Mouse (Mus musculus) heart, postnatal 14 days (tissue): ENCODE data around the gene Tmie. TPM values are rescaled to one million over a fixed set of nuclear protein-coding genes. Genes with fewer than 3 reads are reported as not detected.

Experiments used
- DNase-seq, 2 experiments: peaks; one replicate each; pipeline ENCODE4 v3.0.0; 2021 to 2022
- intact Hi-C: fragments of 180-260 bp; cut with DNase I; formaldehyde crosslinking; loops from one replicate; pipeline ENCODE4 v1.15.1; 2025
- total RNA-seq, 2 experiments: library from RNA; stranded (reverse); gene quantifications; 2 replicates each; pipeline ENCODE4 v1.2.3; 2021

Gene Tmie
- total RNA-seq, 2 experiments from 2014 or later = 1.3 to 3.2 TPM

- DNase-seq = no peak
- intact Hi-C loops = no loop called here
Measured at GRCm38 (mm10) chr9:110891077-110891828, 11.3 kb upstream of the Tmie start.

- intact Hi-C loops = no loop called here
- DNase-seq = no peak
Measured at GRCm38 (mm10) chr9:110890026-110890783, 10.3 kb upstream of the Tmie start.

- DNase-seq = no peak
- intact Hi-C loops = no loop called here
Measured at GRCm38 (mm10) chr9:110888935-110889334, 9.0 kb upstream of the Tmie start.

- intact Hi-C loops = no loop called here
- no peak for DNase-seq
Measured at GRCm38 (mm10) chr9:110887388-110888303, 7.7 kb upstream of the Tmie start.

- peak; percentile 37 to 46 for DNase-seq
- intact Hi-C loops = loop anchor here (2.0 kb wide), 1 partner anchor 35 kb away; the partner anchor contains the start of gene Fam240a
Measured at GRCm38 (mm10) chr9:110881953-110882352, 2.0 kb upstream of the Tmie start.

GRCm38 (mm10) chr9:110880772-110881171, 859 bp upstream of the Tmie start:
- intact Hi-C loops = no loop called here
- no peak for DNase-seq

GRCm38 (mm10) chr9:110879191-110879920, 557 bp downstream of the Tmie start, which contains the start of gene Als2cl:
TSS of gene Als2cl (plus strand) at chr9:110879870.
- intact Hi-C loops = loop anchor here (10.0 kb wide), 1 partner anchor 345 kb away; the partner anchor contains the start of gene Setd2
- DNase-seq = peak; percentile 32 to 46

- peak; percentile 83 to 88 for DNase-seq
- intact Hi-C loops = loop anchor here (10.0 kb wide), 1 partner anchor 343 kb away; the partner anchor contains the start of gene Setd2
Measured at GRCm38 (mm10) chr9:110877888-110878287, 2.0 kb downstream of the Tmie start.

GRCm38 (mm10) chr9:110877353-110877752, 2.6 kb downstream of the Tmie start:
- no peak for DNase-seq
- intact Hi-C loops = loop anchor here (10.0 kb wide), 1 partner anchor 343 kb away; the partner anchor contains the start of gene Setd2

GRCm38 (mm10) chr9:110875288-110875695, 4.6 kb downstream of the Tmie start:
- intact Hi-C loops = loop anchor here (10.0 kb wide), 1 partner anchor 340 kb away; the partner anchor contains the start of gene Setd2
- DNase-seq = no peak

- intact Hi-C loops = loop anchor here (5.0 to 10.0 kb wide), 5 partner anchors 92 to 462 kb away; partner anchors contain the start of gene Setd2
Measured at GRCm38 (mm10) chr9:110874660-110875191, 5.2 kb downstream of the Tmie start.

GRCm38 (mm10) chr9:110873681-110874659, 5.9 kb downstream of the Tmie start:
- intact Hi-C loops = loop anchor here (5.0 to 10.0 kb wide), 5 partner anchors 92 to 462 kb away; partner anchors contain the start of gene Setd2
- DNase-seq = peak in 1 of 2 experiments; percentile 36

More at GRCm38 (mm10) chr9:110874660-110875191, 5.2 kb downstream of the Tmie start:
- DNase-seq = no peak

GRCm38 (mm10) chr9:110871030-110871429, 8.9 kb downstream of the Tmie start:
- peak; percentile 58 to 76 for DNase-seq
- intact Hi-C loops = loop anchor here (2.0 to 10.0 kb wide), 6 partner anchors 89 to 459 kb away; partner anchors contain the start of gene Setd2

GRCm38 (mm10) chr9:110858967-110859596, 20.8 kb downstream of the Tmie start:
- DNase-seq = no peak
- intact Hi-C loops = no loop called here

GRCm38 (mm10) chr9:110858523-110858922, 21.4 kb downstream of the Tmie start:
- DNase-seq = no peak
- intact Hi-C loops = no loop called here

- no peak for DNase-seq
- intact Hi-C loops = no loop called here
Measured at GRCm38 (mm10) chr9:110857781-110858472, 22.0 kb downstream of the Tmie start, which contains the start of gene Prss50. TSS of gene Prss50 (plus strand) at chr9:110857967.
